Mouse (Mus musculus): ENCODE measurements around the gene Bckdhb. TPM values are rescaled to one million over a fixed set of nuclear protein-coding genes. Genes with fewer than 3 reads are reported as not detected.
"Not testable (repeated sequence)": the region's sequence is repeated elsewhere in the genome, so short reads cannot be mapped to it uniquely, and the experiment has no call there.

Bckdhb gene
- polyA plus RNA-seq, 1 experiment from 2014 or later, result 80.1 TPM

- Histone ChIP-seq H3K4me1 (ENCODE audit: control insufficient read depth, insufficient read depth, low read length) (peaks cover 21% of the 10 kb centered on the region), H3K9ac (ENCODE audit: low read length) (peak overlapping the region; percentile 52), H3K4me3 (ENCODE audit: low read length) (peak overlapping the region; percentile 44), H3K4me2 (ENCODE audit: low read depth, low read length) (peak overlapping the region; percentile 54), H3K36me3 (ENCODE audit: control insufficient read depth, insufficient read depth) (no peaks in the 10 kb centered on the region), H3K27me3 (ENCODE audit: control insufficient read depth, insufficient read depth, low read length) (no peaks in the 10 kb centered on the region), H3K9me3 (replicated peaks; ENCODE audit: control insufficient read depth, low read length) (no peaks in the 10 kb centered on the region), H3K27ac (ENCODE audit: low read length) (peak overlapping the region; percentile 76)
- WGBS, result 86% methylated on average over 2 of the region's 2 CpGs
- ATAC-seq (replicated peaks; ENCODE audit: extremely low read depth, insufficient read depth, low FRiP score), result 0 out of 2 replicates have a peak, but pooled peaks have one; percentile 38
Observed at GRCm38 (mm10) chr9:84045632-84046031, 120.7 kb downstream of the Bckdhb start.

- peak; percentile 83 for ATAC-seq (replicated peaks; ENCODE audit: extremely low read depth, insufficient read depth, low FRiP score)
- no peak overlapping the region; the same call in 1 of the 2 replicates for H3K4me2 ChIP-seq (ENCODE audit: low read depth, low read length)
- peaks cover 25% of the 10 kb centered on the region for H3K4me1 ChIP-seq (ENCODE audit: control insufficient read depth, insufficient read depth, low read length)
- H3K9me3 ChIP-seq (replicated peaks; ENCODE audit: control insufficient read depth, low read length), result no peaks in the 10 kb centered on the region
- H3K4me3 ChIP-seq (ENCODE audit: low read length), result no peak overlapping the region
- peak overlapping the region; percentile 29; the same call in 1 of the 2 replicates for H3K27ac ChIP-seq (ENCODE audit: low read length)
- no peaks in the 10 kb centered on the region for H3K27me3 ChIP-seq (ENCODE audit: control insufficient read depth, insufficient read depth, low read length)
- H3K36me3 ChIP-seq (ENCODE audit: control insufficient read depth, insufficient read depth), result no peaks in the 10 kb centered on the region
- 59% methylated on average over 12 of the region's 12 CpGs for WGBS
- no peak overlapping the region for H3K9ac ChIP-seq (ENCODE audit: low read length)
Observed at GRCm38 (mm10) chr9:84046334-84046733, 121.4 kb downstream of the Bckdhb start.

- no peaks in the 10 kb centered on the region for H3K36me3 ChIP-seq (ENCODE audit: control insufficient read depth, insufficient read depth)
- H3K4me2 ChIP-seq (ENCODE audit: low read depth, low read length), result no peak overlapping the region
- no peak for ATAC-seq (replicated peaks; ENCODE audit: extremely low read depth, insufficient read depth, low FRiP score)
- peaks cover 24% of the 10 kb centered on the region for H3K4me1 ChIP-seq (ENCODE audit: control insufficient read depth, insufficient read depth, low read length)
- no peaks in the 10 kb centered on the region for H3K27me3 ChIP-seq (ENCODE audit: control insufficient read depth, insufficient read depth, low read length)
- WGBS, result 52% methylated on average over 4 of the region's 4 CpGs
- no peaks in the 10 kb centered on the region for H3K9me3 ChIP-seq (replicated peaks; ENCODE audit: control insufficient read depth, low read length)
- H3K9ac ChIP-seq (ENCODE audit: low read length), result no peak overlapping the region
- H3K4me3 ChIP-seq (ENCODE audit: low read length), result no peak overlapping the region
- H3K27ac ChIP-seq (ENCODE audit: low read length), result no peak overlapping the region
Observed at GRCm38 (mm10) chr9:84046961-84047360, 122.0 kb downstream of the Bckdhb start.

- no peak for ATAC-seq (replicated peaks; ENCODE audit: extremely low read depth, insufficient read depth, low FRiP score)
- 62% methylated on average over 3 of the region's 3 CpGs for WGBS
- Histone ChIP-seq H3K27ac (ENCODE audit: low read length) (peak overlapping the region; percentile 63), H3K9ac (ENCODE audit: low read length) (no peak overlapping the region), H3K36me3 (ENCODE audit: control insufficient read depth, insufficient read depth) (no peaks in the 10 kb centered on the region), H3K27me3 (ENCODE audit: control insufficient read depth, insufficient read depth, low read length) (no peaks in the 10 kb centered on the region), H3K4me3 (ENCODE audit: low read length) (no peak overlapping the region), H3K4me2 (ENCODE audit: low read depth, low read length) (no peak overlapping the region), H3K9me3 (replicated peaks; ENCODE audit: control insufficient read depth, low read length) (no peaks in the 10 kb centered on the region), H3K4me1 (ENCODE audit: control insufficient read depth, insufficient read depth, low read length) (peaks cover 24% of the 10 kb centered on the region)
Observed at GRCm38 (mm10) chr9:84047436-84047835, 122.5 kb downstream of the Bckdhb start.

- H3K4me1 ChIP-seq (ENCODE audit: control insufficient read depth, insufficient read depth, low read length), result peaks cover 24% of the 10 kb centered on the region
Observed at GRCm38 (mm10) chr9:84049142-84049541, 124.2 kb downstream of the Bckdhb start.

GRCm38 (mm10) chr9:84050867-84051635, 126.1 kb downstream of the Bckdhb start:
- no peak for ATAC-seq (replicated peaks; ENCODE audit: extremely low read depth, insufficient read depth, low FRiP score)
- no peak overlapping the region for H3K9ac ChIP-seq (ENCODE audit: low read length)
- H3K4me3 ChIP-seq (ENCODE audit: low read length), result no peak overlapping the region
- H3K36me3 ChIP-seq (ENCODE audit: control insufficient read depth, insufficient read depth), result no peaks in the 10 kb centered on the region
- H3K9me3 ChIP-seq (replicated peaks; ENCODE audit: control insufficient read depth, low read length), result no peaks in the 10 kb centered on the region
- H3K27me3 ChIP-seq (ENCODE audit: control insufficient read depth, insufficient read depth, low read length), result no peaks in the 10 kb centered on the region
- 61% methylated on average over 18 of the region's 18 CpGs for WGBS
- no peak overlapping the region; the same call in 1 of the 2 replicates for H3K4me2 ChIP-seq (ENCODE audit: low read depth, low read length)
- H3K27ac ChIP-seq (ENCODE audit: low read length), result no peak overlapping the region
- H3K4me1 ChIP-seq (ENCODE audit: control insufficient read depth, insufficient read depth, low read length), result peaks cover 18% of the 10 kb centered on the region

More at GRCm38 (mm10) chr9:84049142-84049541, 124.2 kb downstream of the Bckdhb start:
- H3K4me2 ChIP-seq (ENCODE audit: low read depth, low read length), result no peak overlapping the region
- H3K9ac ChIP-seq (ENCODE audit: low read length), result no peak overlapping the region
- 47% methylated on average over 1 of the region's 1 CpGs for WGBS
- no peaks in the 10 kb centered on the region for H3K36me3 ChIP-seq (ENCODE audit: control insufficient read depth, insufficient read depth)
- no peak overlapping the region for H3K27ac ChIP-seq (ENCODE audit: low read length)
- H3K27me3 ChIP-seq (ENCODE audit: control insufficient read depth, insufficient read depth, low read length), result no peaks in the 10 kb centered on the region
- no peak for ATAC-seq (replicated peaks; ENCODE audit: extremely low read depth, insufficient read depth, low FRiP score)
- H3K4me3 ChIP-seq (ENCODE audit: low read length), result no peak overlapping the region
- H3K9me3 ChIP-seq (replicated peaks; ENCODE audit: control insufficient read depth, low read length), result no peaks in the 10 kb centered on the region

- H3K4me2 ChIP-seq (ENCODE audit: low read depth, low read length), result no peak overlapping the region
- WGBS, result 93% methylated on average over 7 of the region's 7 CpGs
Observed at GRCm38 (mm10) chr9:84055125-84055807, 130.3 kb downstream of the Bckdhb start.

GRCm38 (mm10) chr9:84060781-84061180, 135.8 kb downstream of the Bckdhb start:
- H3K4me3 ChIP-seq (ENCODE audit: low read length), result not testable (repeated sequence)

More at GRCm38 (mm10) chr9:84055125-84055807, 130.3 kb downstream of the Bckdhb start:
- no peaks in the 10 kb centered on the region for H3K27me3 ChIP-seq (ENCODE audit: control insufficient read depth, insufficient read depth, low read length)
- no peak overlapping the region for H3K9ac ChIP-seq (ENCODE audit: low read length)
- ATAC-seq (replicated peaks; ENCODE audit: extremely low read depth, insufficient read depth, low FRiP score), result no peak
- H3K4me1 ChIP-seq (ENCODE audit: control insufficient read depth, insufficient read depth, low read length), result peaks cover 7% of the 10 kb centered on the region; the same call in 1 of the 2 replicates
- no peaks in the 10 kb centered on the region for H3K36me3 ChIP-seq (ENCODE audit: control insufficient read depth, insufficient read depth)
- no peak overlapping the region for H3K4me3 ChIP-seq (ENCODE audit: low read length)
- no peak overlapping the region for H3K27ac ChIP-seq (ENCODE audit: low read length)
- no peaks in the 10 kb centered on the region for H3K9me3 ChIP-seq (replicated peaks; ENCODE audit: control insufficient read depth, low read length)

GRCm38 (mm10) chr9:84063617-84064016, 138.7 kb downstream of the Bckdhb start:
- ATAC-seq (replicated peaks; ENCODE audit: extremely low read depth, insufficient read depth, low FRiP score), result no peak
- Histone ChIP-seq H3K4me2 (ENCODE audit: low read depth, low read length) (no peak overlapping the region), H3K27ac (ENCODE audit: low read length) (0 out of 2 replicates have a peak overlapping the region, but pooled peaks have one; percentile 20), H3K36me3 (ENCODE audit: control insufficient read depth, insufficient read depth) (no peaks in the 10 kb centered on the region), H3K4me3 (ENCODE audit: low read length) (no peak overlapping the region), H3K9ac (ENCODE audit: low read length) (no peak overlapping the region), H3K27me3 (ENCODE audit: control insufficient read depth, insufficient read depth, low read length) (no peaks in the 10 kb centered on the region), H3K9me3 (replicated peaks; ENCODE audit: control insufficient read depth, low read length) (no peaks in the 10 kb centered on the region), H3K4me1 (ENCODE audit: control insufficient read depth, insufficient read depth, low read length) (no peaks in the 10 kb centered on the region)
- 89% methylated on average over 3 of the region's 3 CpGs for WGBS

More at GRCm38 (mm10) chr9:84060781-84061180, 135.8 kb downstream of the Bckdhb start:
- not testable (repeated sequence) for H3K9ac ChIP-seq (ENCODE audit: low read length); H3K27ac ChIP-seq (ENCODE audit: low read length); H3K4me1 ChIP-seq (ENCODE audit: control insufficient read depth, insufficient read depth, low read length); H3K4me2 ChIP-seq (ENCODE audit: low read depth, low read length); H3K36me3 ChIP-seq (ENCODE audit: control insufficient read depth, insufficient read depth); ATAC-seq (replicated peaks; ENCODE audit: extremely low read depth, insufficient read depth, low FRiP score); H3K9me3 ChIP-seq (replicated peaks; ENCODE audit: control insufficient read depth, low read length); H3K27me3 ChIP-seq (ENCODE audit: control insufficient read depth, insufficient read depth, low read length)
- 79% methylated on average over 4 of the region's 4 CpGs for WGBS

Measured in heart, embryonic 16.5 days (tissue).